Mouse (Mus musculus): ENCODE measurements around the gene Krt33a. TPM values are rescaled to one million over a fixed set of nuclear protein-coding genes. Genes with fewer than 3 reads are reported as not detected.

The Krt33a gene
- not detected for total RNA-seq (2021)
- long read RNA-seq, experiment 1, result 0 reads
- long read RNA-seq, experiment 2, result 0 reads

DNA sequence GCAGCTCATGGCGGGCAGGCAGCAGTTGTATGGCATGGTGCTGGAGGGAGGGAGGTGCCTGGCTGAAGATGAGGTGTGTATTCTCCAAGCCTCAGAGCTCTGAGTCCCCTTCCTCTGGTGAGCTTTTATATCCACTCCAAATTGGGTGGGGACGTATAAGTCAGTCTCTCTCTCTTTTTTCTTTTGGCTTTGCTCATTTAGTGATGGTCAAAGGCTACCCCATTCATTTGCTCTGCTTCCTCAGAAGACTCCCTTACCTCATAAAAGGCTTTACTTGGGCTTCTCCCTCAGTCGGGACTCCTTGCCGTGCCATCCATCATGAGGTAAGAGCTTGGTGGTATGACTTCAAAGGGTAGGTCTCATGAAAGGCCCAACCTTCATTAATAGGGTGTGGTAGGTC lies at the start of gene Krt33a:
Gene Krt33a (minus strand): TSS at position 101 of the 400 bp plus-strand sequence.
- no peak for DNase-seq

DNA sequence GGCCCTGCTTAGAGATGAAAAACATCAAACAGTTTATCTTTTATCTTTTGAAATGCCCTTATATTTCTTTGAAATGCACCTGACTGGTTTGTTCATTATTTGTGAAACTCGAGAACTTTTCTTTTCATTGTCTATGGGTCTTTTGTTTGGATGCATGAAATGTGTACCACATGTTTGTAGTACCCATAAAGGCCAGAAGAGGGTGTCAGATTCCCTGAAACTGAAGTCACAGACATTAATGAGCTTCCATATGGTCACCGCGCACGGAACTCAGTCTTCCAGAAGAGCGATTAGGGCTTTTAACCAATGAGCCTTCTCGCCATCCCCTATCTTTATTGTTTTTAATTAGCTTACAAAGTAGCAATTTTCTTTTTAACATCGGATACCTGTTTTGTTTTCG lies 42.9 kb upstream of the Krt33a start:
- no peak for DNase-seq

GRCm38 (mm10) chr11:100055686-100056655 lies 40.0 kb upstream of the Krt33a start:
- DNase-seq, result no peak

GRCm38 (mm10) chr11:100050451-100050850 lies 34.4 kb upstream of the Krt33a start, which contains the start of gene Krt31:
Krt31 (minus strand) TSS chr11:100050551.
- DNase-seq, result no peak

DNA sequence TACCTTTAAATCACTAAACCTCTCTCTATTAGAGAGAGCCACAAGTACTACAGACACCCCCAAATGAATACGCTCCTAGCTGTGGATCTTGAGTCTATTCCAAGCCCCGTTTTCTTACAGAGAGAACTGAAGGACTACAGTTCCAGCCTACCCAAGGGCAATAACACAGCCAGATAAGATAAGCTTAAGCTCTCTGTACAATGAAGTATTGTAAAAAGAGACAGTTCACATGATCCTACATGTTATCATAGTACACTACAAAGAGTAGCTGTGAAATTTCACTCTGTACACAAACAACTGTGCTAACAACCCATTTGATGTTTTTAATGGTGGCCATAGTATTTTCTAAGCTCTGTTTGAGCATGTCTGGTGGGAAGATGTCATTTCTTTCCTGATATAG lies 31.2 kb upstream of the Krt33a start:
- DNase-seq, result no peak

- no peak for DNase-seq
Measured at GRCm38 (mm10) chr11:100046303-100046866, 30.4 kb upstream of the Krt33a start.

- DNase-seq, result no peak
Measured at GRCm38 (mm10) chr11:100041454-100041853, 25.4 kb upstream of the Krt33a start, which contains the start of gene Krt34. Krt34 (minus strand) TSS chr11:100041554.

- no peak for DNase-seq
Measured at GRCm38 (mm10) chr11:100029768-100030167, 13.8 kb upstream of the Krt33a start, which contains the start of gene Krt33b. Krt33b (minus strand) TSS chr11:100029868.

DNA sequence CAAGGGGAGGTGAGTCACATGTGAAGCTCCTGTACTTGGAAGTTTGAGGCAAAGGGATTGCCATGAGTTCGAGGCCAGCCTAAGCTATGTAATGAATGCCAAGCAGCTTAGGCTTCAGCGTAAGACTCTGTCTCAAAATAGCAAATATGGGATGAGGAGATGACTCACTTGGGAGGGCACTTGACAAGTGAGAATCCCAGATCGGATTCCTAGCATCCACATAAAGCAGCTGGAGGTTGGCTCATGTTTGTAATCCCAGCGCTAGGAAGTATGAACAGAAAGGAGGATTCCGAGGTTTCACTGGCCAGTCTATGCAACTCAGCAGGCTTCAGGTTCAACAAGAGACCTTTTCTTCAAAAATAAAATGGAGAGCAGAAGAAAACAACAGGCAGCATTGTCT lies 5.4 kb upstream of the Krt33a start:
- DNase-seq, result no peak

GRCm38 (mm10) chr11:100019466-100019865 lies 3.5 kb upstream of the Krt33a start:
- no peak for DNase-seq

DNA sequence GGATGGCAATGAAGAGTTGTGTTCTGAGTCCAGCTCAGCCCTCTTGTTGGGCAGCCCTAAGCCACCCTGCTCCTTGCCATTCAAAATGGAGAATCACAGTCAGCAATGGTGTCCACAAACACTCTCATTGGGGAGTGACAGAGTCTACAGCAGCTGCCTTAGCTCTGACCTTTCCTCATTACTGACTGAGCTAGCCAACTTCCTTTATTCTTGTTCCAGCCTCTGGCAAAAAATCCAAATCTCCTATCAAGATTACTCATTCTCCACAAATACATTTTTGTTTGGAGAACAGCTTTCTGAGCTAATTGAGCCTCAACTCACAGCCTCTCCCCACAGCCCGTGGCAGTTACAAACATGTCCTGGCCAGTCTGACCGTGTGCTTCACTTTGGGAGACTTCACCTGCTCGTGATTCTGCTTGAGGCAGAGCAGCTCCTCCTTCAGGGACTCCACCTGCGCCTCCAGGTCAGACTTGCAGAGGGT lies 2.3 kb downstream of the Krt33a start:
- no peak for DNase-seq

DNA sequence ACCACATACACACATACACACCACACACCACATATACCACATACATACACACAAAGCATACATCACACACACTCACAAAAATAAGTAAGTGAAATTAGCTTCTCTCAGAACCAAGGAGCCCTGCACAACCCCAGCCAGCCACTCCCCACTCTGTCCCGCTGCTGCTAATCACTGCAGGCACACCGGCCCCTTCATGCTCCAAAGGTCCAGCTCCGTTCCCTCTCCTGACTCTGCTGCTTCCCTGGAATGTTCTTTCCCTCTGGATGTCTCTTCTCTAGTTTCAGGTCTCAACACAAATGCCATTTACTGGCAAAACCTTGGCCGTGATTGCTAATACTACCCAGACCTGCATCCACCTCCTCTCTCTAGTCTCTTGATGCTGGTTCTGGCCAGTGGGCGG lies 5.3 kb downstream of the Krt33a start:
- DNase-seq, result no peak

GRCm38 (mm10) chr11:100008336-100008735 lies 7.7 kb downstream of the Krt33a start:
- no peak for DNase-seq

GRCm38 (mm10) chr11:100006624-100007023 lies 9.4 kb downstream of the Krt33a start:
- DNase-seq, result no peak

DNA sequence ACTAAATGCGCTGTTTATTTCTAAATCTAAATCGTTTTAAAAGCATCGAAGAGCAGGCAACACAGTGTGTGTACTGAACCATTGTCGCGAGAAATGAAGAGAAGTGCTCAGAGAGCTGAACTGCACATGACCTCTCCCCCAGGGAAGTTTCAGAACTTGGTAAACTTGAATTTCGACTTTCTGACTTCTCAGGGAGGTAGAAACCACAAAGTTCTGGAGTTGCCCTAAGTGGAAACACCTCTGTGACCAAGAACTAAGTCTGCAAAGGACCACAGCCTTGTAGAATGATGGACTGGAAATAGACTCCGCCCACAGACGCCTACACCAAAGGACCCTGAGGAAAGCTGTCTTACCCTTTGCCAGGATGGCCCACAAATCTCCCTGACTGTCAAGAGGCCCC lies 10.1 kb downstream of the Krt33a start:
- DNase-seq, result no peak

- peak; percentile 8 to 62 for DNase-seq
Measured at GRCm38 (mm10) chr11:100004846-100005245, 11.2 kb downstream of the Krt33a start.

DNA sequence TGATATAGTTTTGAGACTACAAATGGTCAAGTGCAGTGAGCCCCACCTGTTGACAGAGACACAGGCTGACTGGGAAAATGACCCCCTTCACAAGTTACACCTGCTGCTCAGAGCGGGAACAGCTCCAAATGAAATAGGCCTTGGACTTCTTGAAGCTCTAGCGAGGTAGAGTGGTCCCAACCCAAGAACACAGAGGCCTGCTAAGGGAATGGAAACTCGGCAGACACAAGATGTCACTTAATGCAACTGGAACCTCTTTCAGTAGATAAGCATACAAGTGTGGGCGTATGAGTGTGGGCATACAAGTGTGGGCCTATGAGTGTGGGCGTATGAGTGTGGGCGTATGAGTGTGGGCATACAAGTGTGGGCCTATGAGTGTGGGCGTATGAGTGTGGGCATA lies 16.9 kb downstream of the Krt33a start:
- DNase-seq, result no peak

GRCm38 (mm10) chr11:99994384-99994661 lies 21.7 kb downstream of the Krt33a start:
- no peak for DNase-seq

DNA sequence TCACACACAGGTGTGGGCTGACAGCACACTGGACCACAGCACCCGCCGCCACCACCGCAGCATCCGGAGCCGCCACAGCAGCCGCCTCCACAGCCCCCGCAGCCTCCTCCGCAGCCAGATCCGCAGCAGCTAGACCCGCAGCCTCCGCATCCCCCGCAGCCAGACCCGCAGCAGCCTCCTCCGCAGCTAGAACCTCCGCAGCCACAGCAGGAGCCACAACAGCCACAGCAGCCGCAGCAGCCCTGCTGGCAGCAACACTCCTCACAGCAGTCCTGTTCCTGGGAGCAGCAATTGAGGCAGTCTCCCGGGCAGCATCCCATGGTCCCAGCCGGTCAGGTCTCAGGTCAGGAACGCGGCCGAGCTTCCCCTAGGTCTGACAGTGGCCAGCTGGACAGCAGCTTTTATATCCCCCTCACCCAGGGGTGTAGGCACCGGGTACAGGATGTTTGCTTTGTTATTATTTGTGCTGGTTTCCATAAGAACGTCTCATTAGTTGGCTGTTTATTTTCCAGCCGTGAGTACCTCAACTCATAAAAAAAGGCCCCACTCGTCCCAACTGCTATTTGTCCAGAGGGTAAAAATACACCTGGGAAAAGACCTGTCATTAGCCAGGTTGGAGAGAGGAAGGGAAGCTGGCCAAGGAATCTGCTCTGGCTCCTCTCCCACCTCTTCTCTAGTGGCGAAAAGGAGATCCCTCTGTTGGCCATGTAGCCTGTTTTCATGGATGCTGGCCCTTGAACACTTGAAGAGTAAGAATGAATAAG lies 22.2 kb downstream of the Krt33a start, which contains the start of gene Krtap17-1:
Gene Krtap17-1 (minus strand): TSS at position 375 of the 764 bp plus-strand sequence.
- no peak for DNase-seq

DNA sequence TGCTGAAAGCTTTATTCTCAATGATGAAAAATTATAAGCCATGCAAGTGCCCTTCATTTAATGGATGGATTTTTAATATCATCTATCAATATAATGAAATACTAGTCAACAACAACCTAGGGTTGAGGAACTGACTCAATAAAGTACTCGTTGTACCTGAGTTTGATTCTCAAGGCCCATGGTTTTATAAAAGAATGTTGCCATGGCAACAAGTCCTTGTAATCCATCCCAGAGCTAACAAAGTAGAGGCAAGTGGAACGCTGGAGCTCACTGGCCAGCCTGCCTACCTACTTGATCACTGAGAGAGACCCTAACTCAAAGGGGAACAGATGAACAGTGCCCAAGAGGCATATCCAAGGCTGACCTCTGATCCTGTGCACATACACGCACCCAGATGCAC lies 25.4 kb downstream of the Krt33a start:
- no peak for DNase-seq

DNA sequence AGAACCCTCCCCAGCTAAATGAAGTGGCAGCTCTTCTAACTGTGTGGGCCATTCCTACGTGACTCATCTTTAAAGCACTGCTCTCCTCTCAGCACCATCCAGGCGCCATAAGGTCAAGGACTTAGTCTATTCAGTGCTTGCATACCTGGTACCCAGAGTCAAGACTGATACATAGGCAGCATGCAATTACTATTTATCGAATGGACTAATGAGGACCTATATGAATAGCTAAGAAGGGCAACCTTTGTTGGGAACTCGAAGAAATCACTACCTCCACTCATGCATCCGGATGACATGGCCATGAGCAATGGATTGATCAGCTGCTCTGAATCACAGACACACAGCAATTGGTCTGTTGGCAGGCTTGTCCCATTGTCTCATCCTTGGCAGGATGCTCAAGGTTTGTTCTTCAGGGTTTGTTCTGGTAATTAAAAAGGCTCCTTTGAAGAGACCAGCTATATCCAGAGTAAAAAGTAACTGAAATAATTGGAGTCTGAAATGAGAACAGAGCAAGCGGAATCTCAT lies 26.1 kb downstream of the Krt33a start:
- no peak for DNase-seq

DNA sequence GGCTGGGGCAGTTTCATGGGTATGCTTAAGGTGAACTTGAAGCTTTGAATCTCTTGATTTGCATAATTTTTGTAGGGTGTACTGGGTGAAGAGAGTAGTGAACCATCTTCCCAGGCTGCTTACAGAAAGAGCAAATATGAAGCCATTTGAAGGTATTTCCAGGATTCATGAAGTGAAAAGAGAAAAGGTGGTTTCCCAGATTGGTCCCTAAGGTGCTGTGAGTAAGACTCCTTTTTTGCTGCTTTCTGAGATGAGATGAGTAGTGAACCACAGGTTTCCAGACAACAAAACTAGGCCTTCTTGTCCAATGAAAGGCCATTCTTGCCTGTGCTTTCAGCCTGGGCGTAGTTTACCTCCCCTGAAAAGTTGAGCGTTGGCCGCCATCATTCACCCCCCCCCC lies 27.5 kb downstream of the Krt33a start:
- DNase-seq, result no peak

Measured in heart, adult 18-20 months (tissue).